Mouse (Mus musculus): ENCODE measurements around the gene Cipc.

Gene Cipc

DNA sequence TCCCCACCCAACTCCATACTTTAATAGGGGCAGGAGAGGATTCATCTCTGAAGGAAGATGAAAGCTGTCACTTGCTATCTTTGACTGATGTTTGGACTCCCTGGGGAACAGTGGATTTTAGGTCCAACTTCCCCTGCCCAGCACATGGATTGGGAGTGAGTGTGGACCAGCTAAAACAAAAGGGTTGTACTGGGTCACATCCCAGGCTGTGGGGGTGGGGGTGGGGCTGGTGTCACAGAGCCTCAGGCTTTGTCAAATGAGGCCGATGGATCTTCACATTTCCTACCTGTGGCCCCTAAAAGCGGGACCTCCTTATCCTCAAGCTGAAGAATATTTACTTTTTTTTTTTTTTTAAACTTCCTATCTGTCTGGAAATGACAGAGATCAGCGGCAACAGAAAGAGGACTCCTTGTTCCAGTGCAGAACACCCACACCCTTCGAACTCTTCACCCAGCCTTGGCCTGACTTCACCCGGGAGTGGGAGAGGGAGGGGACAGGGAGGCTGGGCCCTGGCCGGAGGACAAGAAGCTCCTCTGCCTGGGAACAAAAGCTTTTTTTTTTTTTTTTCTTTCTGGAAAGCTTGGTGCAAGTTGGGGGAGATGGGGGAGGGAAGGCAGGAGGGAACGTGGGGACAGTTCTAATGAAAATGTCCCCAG, 14.8 kb upstream of the Cipc start:
- DNase-seq (ENCODE audit: low spot score), result no peak

DNA sequence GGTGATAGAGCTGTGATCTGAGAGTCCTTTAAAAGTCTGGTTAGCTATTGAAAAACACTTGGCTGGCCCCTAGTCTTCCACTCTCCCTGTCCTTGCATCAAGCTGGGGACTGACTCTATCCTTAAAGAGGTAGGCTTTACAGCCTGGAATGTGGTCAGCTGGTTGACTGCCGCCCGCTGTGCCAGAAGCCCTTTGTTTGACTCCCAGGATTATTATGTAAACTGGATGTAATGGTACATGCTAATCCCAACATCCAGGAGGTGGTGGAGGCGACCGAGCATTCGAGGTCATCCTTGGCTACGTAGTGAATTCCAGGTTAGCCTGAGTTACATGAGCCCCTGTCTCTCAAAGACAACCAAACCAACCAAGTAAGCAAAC, 14.3 kb upstream of the Cipc start:
- DNase-seq (ENCODE audit: low spot score), result no peak

DNA sequence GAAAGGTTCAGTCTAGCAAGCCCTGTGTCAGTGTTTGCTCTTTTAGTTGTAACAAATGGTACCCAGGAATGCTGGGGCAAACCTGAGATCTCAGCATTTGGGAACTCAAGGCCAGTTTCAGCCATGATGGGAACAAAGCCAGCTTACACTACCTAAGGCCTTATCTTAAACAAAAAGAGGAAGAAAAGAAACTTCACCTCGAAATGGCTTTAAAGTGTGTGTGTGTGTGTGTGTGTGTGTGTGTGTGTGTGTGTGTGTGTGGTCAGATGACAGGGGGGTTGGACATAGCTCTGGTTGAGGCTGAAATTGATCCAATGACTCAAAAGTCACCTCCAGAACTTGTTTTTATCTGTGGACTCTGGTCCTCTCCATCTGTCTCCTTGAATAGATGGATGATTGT, 12.1 kb upstream of the Cipc start:
- DNase-seq (ENCODE audit: low spot score), result no peak

DNA sequence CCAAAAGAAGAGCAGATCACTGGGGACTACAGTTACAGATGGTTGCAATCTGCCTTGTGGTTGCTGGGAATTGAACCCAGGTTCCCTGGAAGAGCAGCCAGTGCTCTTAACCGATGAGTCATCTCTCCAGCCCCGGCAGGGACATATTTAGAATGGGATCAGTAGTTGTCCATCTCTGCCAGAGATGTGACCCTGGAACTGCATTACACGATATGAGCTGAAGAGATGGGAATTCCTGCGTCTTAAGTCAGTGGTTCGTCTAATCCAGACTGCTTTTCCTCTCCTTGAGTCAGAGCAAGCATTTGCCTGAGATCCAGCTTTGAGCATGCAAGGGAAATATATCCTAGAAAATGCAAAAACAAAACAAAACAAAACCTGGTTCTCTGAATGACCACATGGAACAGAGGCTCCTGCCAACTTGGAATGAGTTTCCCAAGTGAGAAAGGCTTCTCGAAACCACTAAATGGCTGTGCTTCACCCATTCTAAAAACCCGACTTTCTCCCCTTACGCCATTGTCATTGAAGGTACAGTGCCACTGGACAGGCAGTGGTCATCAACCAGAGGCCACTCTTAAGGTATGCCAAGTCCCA, 11.1 kb upstream of the Cipc start:
- DNase-seq (ENCODE audit: low spot score), result no peak

DNA sequence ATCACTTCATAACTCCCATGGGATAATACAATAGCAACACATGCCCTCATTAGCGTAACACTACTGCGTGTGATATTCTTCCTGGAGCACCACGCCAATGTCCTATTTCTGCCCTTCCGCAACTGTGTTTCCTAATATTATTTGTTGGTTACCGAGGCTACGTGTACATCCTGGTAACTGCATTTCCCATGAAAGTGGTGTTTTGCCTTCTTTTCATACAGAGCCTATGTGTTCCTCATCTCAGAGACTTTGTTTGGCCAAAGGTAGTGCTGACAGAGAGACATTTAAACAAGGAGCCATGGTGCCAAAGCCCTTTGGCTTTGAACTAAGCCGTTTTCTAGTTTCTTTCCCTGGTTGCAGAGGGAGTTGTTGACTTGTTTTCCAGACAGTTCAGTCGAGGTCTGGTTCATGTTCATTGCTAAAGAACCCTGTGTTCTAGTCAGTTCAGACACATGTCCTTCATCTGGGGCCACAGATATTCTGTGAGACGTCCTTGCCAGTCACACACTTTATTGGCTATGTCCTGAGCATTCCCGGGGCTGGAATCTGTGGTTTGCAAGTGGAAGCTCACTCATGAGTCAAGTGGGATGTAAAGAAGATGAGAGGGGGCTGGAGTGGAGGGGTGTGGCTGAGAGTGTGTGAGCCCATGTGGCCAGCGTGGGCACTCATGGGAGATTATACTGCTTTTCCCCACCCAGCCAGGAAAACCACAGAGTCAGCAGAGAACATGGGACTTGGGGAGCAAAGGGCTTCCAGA, 10.1 kb upstream of the Cipc start:
- no peak for DNase-seq (ENCODE audit: low spot score)

DNA sequence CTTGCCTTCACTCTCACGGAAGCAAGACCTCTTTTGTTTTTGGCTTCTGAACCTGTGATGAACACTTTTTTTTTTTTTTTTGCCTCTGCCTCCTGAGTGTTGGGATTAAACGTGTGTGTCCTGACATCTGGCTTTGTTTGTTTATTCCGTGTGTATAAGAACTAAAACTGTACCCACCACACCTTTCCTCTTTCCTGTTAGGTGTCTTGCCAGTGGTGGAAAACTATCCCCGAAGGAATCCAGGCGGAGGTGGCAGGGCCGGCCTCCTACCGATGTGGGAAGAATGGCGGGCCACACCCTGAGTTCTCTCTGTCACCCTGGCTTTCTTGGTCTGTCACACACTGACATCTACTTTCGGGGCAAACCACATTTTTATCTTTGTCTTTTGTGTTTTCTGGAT, 8.3 kb upstream of the Cipc start:
- no peak for DNase-seq (ENCODE audit: low spot score)

DNA sequence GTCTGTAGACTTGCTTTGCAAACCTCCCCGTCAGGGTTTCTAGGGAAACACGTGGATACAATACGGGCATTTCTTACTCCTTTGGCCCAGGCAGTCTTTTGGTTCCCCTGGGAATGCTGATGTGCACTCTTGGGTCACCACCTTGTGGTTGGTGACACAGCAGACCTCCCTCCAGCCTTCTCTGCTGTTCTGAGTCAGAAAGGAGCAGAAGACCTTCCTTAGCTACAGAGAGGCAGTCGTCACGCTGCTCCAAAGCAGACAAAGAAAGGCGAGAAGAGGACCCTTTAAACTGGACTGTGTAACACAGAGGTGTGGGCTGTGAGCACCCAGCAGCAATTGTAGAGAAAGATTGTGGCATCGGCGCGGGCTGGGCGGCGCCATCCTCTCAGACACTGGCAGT, 5.7 kb upstream of the Cipc start:
- no peak for DNase-seq (ENCODE audit: low spot score)

DNA sequence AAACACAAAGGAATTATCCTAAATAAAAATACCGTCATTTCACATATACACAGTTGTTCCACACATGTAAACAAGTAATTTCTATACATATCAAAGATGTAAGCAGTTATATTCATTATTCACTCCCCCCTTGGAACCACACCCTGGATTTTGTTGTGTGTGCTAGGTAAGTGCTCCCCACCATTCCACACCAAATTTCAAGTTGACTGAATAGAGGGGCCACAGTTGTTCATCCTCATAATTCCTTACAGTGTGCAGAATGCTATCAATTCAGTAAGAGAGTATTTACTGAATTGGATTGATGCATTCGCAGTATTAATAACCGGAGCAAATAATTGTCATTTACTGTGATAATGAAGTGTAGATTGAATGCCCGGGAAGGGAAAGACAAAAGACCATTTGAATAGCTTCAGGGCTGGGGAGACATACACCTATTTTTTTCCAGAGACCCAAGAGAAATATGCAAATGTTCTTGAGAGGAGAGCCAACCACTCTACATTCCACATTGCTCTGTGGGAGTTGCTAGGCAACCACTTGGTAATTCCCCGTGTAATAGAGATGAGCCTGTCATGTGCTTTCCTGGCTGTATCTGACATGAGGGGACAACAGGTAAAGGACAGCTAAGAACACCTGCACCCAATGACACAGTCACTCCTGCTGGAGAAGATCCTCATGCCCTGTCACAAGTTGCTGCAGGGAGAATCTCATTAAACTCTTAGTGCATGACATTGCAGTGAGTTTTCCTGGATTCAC, 4.9 kb upstream of the Cipc start:
- no peak for DNase-seq (ENCODE audit: low spot score)

DNA sequence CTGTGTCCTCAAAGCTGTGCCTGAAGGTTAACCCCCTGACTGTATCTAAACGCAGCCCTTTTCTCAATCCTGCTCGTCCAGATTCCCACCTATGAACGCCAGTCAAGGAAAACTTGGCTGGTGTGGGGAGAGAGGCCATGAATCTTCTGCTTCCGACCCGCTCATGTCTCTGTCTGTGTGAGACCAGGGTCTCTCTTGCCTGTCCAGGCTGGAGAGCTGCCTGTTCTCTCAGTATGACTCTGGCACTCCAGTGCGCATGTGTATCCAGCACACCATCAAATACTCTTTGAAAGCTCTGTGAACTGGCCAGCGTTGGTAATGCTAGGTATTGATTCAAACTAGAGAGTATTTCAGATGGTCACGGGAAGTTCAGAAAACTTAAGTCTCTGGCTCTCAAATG, 3.4 kb upstream of the Cipc start:
- DNase-seq (ENCODE audit: low spot score), result no peak

DNA sequence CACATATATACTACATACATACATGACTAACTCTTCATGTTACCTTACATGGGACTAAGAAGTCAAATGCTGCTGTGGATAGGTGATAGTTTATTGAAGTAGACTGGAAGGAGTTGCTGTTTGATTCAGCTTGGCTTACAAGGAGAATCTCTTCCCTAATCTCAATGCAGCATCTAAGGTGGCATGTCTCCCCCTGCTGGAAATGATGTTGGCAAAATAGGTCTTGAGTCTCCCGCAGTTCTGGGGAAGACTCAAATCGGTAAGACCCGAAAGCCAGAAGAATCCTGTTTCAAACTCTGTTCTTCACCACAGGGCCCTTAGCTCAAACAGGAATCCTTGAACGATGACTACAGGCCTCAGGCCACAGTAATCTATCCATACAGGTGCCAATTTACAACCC, 1.7 kb upstream of the Cipc start:
- DNase-seq (ENCODE audit: low spot score), result no peak

DNA sequence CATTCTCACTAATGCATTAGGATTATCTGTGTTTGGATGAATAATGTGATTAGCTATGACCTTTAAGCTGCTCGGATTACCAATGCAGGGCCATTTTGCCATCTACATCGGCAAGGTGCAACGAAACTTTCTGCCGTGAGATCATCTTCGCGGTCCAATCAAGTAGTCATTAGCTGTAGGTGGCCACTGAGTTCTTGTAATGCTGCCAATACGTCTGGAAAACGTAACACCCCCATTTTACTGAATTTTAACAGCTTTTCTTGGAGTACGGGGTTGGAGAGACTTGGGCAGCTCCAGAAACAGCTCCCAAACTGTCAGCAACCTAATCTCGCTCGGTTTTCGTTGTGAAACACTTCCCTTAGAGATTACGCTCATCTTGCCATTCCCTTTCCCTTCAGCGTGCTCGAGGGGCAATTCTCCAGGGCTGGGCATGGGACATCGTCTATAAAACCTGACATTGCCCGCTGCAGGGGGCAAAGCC, 502 bp upstream of the Cipc start:
- DNase-seq (ENCODE audit: low spot score), result no peak

DNA sequence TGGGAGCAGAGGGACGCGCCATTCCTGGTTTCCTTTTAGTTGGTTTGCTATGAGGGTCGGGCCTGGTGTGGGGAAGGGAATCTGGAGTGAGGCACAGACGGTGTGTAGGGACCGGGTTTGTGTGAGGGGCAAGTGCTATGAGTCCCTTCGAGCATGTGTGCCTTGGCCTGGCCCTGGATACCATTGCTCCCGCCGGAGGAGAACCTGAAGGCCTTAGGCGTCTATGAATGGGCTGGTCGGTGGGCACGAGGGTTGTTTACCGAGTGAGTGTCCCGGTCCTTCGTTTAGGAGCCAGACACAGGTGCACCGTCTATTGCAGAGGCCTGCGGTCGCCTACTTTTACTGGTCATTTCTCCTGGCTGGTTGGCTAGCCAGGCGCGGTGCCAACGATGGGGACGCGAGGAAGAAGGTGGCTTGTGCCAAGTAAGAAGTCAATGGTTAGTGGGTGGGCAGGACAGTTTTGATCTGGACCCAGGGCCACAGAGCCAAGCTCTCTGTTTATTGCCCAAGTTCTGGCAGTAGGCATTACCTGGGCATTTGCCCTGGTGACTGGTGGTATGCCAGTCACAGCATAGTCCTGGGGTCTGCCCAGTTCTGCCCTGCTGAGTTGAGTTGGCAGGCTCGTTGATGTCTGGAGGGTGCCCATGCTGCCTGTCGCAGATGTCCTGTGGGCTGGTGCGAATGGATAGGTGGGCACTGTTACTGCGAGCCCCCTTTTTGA, 998 bp downstream of the Cipc start:
- no peak for DNase-seq (ENCODE audit: low spot score)

DNA sequence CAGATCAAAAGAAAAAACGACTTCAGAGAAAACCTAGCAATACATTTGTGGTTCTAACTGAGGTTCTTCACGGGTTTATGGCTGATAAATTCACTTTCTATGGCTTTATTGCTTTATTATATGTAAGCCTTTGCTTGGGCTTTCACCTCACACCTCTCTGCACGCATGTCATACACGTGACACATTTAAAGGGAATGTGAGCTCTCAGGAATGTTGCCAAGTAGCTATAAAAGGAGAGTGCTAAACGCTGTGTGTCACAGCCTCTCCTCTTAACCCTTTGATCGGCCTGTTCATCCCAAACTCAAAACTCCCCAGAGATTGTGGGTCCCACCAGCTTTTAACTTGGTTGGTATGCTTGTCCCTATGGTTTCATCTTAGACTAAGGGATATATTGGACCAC, 1.8 kb downstream of the Cipc start:
- no peak for DNase-seq (ENCODE audit: low spot score)

DNA sequence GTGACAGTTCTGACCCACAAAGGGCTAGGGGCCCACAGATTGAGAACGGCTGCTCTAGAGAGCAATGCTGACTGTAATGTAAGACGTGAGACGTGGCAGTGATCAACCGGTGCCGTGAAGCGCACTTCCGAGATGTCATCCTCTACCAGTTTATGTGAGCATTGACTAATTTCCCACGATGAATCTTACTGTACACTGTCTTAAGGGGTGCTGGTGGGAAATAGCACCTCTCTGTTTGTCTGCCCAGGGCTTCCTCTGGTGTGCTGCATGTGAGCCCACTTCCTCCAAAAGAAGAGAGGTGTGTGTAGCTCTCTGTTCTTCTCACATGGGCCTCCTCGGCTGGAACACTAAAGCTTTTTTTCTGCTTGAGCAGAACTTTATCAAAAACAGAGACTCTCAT, 2.7 kb downstream of the Cipc start:
- DNase-seq (ENCODE audit: low spot score), result no peak

DNA sequence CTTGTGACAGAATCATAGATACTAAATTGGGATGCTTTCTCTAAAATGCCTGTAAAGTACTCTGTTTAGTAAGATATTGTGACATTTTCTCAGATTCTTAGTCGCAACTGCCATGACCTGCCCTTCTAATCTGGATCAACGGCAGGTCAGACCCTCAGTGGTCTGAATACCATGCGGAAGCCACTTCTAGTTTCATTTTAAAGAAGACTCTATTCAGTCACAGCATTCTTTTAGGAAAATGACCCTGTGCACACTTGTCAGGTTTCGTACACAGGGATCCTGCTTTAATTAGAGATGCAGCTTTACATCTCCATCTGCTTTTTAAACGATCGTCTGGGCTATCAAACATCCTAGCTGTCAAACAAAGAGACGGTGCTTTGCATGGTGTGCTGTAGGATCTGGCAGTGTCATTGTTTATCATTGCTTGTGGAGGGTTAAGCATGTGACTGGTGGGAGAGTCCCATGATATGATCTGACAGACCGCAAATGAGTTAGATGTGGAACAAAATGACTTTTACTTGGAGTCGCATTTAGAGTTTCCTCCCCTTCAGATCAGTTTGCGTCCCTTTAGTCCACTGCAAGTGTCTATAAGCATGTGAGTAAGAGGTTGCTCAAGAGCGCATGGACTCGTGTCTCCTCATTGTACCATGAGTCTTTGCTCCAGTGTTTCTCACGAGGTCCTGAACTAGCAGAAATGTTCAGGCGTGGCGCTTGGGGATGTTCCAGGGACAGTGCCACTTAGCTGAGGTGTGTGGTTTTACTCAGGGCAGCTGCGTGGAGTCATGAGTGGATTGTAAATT, 3.5 kb downstream of the Cipc start:
- no peak for DNase-seq (ENCODE audit: low spot score)

DNA sequence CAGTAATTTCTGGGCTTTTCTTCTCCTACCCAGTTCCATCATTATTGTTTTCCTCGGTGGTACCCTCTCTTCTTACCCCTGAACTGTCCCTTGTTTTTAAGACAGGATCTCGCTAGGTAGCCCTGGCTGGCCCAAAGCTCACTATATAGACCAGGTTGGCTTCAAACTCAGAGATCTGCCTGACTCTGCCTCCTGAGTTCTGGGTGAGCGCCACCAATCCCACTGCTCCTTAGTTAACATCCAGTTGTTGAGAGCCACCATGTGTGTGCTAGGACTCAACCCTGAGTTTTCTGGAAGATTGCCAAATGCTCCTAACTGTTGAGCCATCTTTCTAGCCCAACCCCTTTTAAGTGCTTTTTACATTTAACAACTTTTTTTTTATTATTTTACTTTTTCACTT, 4.1 kb downstream of the Cipc start:
- no peak for DNase-seq (ENCODE audit: low spot score)

DNA sequence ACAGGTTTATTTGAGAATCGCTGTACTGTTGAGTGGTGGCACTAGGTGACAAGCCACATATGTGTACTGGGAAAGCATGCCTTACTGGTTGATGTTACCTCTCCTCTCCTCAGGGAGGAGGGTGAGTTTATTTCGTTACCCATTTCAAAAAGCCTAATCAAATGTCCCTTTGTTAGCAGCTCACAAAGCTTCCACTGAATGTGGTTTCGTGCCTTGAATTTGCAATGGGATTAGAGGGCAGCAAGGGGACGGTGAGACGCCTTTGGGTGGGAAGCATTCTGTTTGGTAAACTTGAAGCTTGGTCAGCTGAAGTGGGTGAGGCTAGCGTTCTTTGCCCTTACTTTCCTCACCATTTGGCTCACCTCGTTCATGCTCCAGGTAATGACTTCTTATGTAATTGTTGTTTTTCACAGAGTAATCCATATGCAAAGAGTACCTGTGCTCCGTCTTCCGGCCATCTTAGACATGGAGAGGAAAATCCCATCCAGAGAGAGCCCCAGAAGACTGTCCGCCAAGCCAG, 5.5 kb downstream of the Cipc start:
- DNase-seq (ENCODE audit: low spot score), result no peak

DNA sequence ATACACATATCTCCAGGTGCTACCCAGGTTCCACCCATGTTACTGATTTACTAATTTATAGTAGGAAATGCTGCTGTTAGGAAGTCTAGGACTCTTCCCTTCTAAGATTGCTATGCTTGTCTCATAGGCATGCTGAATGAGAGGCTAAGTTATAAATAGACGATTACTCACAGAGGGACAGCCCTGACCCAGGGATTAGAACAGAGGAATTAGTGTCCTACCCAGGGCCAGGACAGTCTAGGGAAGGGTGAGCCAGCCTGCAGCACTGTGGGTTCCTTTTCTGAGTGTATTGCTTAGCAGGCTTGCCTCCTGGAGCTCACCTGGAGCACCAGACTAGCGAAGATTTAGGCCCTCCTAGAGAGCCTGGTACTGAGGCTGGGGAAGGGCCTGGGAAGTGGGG, 9.1 kb downstream of the Cipc start:
- DNase-seq (ENCODE audit: low spot score), result no peak

DNA sequence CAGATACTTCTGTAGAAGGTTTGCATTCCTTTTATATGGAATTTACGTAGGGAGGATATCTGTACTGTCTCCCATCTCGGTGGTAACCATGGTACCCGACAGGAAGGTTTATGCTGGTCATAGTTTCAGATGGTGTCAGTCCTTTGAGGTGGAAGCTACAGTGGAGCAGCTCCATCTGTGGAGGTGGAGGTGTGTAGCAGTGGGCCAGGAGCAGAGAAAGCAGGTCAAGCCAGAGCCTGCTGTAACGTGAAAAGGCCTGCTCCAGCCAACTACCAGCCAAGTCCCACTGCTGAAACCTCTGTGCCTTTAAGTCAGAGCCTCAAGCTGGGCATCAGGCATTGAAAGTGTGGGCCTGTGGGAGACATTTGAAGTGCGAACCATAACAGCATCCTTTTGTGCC, 11.7 kb downstream of the Cipc start:
- no peak for DNase-seq (ENCODE audit: low spot score)

DNA sequence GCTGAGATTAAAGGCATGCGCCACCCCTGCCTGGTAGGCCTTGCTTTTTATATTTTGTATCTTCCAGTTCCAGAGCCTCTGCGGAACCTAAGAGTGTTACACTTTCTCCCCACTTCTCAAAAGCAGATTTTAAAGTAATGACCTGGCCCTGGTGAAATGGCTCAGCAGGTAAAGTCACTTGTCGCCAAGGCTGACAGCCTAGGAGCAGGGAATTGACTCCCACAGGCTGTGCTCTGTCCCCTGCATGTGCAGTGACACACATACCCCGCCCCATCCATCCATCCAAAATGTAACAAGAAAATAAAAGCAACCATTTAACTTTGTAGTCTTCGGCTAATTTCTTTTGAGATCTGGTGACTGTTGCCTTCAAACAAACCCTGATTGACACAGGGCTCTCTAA, 12.8 kb downstream of the Cipc start:
- DNase-seq (ENCODE audit: low spot score), result no peak

DNA sequence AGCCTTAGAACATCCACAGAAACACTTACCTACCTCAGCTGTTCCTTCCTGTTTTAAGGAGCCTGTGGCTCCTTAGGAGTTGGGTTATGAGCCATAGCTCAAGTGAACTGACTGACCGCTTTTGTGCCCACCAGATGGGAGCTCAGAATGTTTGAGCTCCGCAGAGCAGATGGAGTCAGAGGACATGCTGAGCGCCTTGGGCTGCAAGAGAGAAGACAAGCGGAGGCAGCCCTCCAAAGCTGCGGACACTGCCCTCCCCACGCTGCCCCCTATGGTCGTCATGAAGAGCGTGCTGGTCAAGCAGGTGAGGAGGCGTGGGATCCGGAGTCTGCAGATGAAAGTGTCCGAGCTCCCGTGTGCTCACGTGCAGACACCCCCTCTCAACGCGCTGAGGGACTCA, 13.3 kb downstream of the Cipc start:
- no peak for DNase-seq (ENCODE audit: low spot score)

Measured in urinary bladder, postnatal 10 days (tissue).